Mouse (Mus musculus): ENCODE results near the gene Col23a1.
"Not testable (repeated sequence)": the region's sequence is repeated elsewhere in the genome, so short reads cannot be mapped to it uniquely, and the experiment has no call there.

Col23a1 gene

DNA sequence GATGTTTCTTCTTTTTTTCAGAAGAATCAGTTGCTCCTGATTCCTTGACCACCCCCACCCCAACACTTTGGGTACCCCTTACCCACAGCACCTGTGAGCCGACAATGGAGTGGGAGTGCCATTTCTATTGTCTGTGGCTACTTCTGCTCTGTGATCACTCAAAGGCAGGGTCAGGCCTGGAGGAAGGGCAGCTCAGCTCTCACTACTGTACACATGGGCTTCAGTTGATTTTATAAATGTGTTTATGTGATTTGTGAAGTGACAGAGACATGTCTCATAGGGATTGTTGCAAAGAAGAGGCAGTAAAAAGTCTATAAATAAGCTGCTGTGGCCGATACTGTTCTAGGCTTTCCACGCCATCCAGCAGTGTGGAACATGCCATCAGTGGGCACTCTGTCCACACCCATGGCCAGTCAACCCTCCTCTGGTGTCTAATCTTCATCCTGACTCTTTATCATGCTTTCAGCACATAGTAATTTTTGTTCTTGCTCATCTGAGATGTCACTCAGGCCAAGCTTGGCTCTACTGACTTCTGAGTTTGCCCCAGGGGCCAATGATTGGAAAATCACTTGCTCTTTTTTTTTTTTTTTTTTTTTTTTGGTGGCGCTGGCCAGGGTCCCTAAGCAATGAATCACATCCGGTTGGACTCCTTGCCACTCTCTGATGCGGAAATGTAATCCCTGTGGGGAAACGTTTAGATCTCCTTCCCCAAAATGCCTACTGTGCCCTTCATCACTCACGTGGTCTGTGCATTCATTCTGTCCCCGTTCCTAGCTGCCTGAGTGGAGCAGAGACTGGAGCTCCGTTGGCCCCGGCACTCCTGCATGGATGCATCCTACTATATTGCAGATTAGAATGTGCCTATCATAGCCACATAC, 40.4 kb downstream of the Col23a1 start:
- DNase-seq: no peak

DNA sequence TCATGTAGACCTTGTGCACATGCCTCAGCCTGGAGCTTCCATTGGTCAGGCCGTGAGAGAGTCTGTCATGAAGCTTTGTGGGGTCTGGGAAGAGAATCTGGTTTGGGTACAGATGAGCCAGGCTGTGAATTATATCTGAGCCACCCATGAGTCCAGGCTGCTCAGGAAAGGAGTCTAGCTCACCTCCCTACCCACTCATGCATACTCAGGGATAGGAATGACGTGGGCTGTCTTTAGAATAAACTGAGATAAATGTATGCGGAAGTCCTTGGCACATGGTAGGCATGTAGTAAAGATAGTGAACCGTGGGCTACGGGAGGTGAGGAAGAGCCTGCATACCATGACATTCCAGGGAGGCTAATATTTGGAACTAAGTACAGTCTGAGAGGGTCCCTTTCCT, 44.3 kb downstream of the Col23a1 start:
- DNase-seq: no peak

DNA sequence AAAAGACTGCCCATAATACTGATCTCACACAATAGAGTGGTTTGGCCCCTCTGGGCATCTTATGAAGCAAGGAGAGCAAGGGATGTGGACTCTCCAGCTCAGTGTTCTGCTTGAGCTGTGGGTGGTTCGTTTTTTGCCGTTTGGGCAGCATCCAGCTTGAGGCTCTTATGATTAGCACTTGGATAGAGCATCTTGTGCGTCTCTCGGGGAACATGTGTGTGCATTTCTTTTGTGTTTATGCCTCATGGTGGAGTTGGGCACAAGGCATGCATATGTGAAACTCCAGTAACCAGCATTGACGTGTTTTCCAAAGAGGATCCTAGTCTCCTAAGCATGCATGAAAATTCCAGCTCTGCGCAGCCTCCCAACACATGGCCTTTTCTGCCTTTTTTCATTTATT, 47.9 kb downstream of the Col23a1 start:
- DNase-seq: peak; percentile 38

DNA sequence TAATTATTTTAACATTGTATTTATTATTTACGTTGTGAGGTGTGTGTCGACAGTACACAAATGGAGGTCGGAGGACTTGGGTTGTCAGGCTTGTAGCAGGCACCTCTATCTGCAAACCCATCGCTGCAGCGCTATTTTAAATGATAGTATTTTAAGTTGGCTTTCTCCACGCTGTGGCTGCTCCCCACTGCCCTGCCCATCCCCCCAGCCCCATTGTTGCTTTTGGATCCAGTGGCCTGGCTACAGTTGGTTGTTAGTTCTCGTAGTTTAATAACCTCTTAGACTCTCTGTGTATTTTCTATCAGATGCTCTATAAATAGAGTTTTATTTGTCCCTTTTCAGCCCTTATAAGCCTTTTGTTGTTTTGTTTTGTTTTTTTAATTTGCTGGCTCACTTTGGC, 48.7 kb downstream of the Col23a1 start:
- no peak for DNase-seq

DNA sequence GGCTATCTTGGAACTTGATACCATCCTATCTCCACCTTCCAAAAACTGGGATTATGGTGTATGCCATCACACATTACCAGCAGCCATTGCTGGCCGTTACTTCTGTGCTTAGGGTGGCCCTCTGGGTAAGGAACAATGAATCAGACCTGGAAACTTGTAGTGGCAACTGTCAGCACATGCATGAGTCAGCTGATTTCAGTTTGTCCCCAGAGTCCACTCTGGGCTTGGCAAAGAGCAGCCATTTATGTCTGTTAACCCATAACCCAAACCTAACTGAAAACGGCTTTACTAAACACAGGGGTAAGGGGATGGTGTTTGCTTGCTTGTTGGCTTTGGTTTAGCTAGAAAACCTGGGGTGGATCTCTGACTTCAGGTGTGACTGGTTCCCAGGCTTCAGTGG, 51.4 kb downstream of the Col23a1 start:
- DNase-seq: no peak

DNA sequence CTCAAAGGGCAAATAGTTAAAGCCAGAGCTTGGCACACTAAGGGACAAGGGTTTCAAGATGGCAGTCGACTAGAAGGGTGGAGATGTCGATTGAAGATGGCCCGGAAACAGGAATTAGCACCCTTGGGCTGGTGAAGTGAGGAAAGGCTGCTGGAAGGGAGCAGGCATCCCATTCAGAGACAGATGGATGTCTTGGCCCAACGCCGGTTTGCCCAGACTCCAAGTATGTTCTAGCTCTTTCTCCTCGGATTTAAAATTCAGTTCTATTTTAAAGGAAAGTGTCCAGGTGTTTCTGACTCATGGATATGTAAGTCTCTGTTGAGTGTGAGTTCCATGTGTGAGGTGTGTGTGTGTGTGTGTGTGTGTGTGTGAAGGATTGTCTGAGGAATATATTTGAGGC, 53.1 kb downstream of the Col23a1 start:
- DNase-seq: peak; percentile 85

DNA sequence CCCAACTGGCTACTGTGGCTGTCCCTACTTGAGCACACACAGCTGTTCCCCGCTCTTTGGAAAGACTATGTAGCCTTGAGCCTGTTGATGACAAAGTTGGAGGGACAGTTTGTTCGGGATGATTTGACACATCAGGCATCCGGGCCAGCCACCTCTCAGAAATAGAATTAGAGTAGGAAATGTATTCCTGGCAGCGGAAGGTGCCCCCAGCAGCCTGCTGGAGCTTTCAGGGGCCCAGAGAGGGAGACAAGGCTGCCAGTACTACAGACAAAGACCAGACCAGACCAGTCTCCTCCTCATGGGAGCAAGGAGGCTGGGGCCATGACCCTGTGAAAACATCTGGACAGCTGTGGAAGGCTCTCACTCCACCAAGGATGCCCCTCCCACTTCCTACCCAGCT, 53.6 kb downstream of the Col23a1 start:
- no peak for DNase-seq

DNA sequence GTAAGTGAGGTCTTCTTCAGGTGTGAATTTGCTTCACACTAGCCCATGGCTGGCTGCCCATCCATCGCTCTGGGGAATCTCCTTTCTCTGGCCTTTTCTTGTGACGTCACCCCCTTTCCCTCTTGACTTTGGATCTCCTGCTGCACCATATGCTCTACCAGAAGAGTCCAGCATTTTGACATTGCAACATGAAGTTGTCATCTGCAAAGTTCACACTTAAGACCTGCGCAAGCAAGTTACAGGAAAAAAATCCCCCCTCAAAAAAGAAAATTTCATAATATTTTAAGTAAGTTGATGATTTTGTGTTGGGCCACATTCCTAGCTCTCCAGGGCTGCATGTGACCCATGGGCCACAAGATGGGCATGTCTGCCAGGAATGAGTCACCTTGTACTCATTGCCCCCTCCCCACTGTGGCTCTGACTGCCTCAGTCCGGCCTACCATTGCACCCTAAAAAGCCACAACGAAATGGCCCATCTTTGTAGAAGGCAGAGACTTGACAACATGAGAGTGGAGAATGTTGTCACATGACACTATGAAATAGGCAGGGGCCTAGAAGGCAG, 54.1 kb downstream of the Col23a1 start:
- no peak for DNase-seq

DNA sequence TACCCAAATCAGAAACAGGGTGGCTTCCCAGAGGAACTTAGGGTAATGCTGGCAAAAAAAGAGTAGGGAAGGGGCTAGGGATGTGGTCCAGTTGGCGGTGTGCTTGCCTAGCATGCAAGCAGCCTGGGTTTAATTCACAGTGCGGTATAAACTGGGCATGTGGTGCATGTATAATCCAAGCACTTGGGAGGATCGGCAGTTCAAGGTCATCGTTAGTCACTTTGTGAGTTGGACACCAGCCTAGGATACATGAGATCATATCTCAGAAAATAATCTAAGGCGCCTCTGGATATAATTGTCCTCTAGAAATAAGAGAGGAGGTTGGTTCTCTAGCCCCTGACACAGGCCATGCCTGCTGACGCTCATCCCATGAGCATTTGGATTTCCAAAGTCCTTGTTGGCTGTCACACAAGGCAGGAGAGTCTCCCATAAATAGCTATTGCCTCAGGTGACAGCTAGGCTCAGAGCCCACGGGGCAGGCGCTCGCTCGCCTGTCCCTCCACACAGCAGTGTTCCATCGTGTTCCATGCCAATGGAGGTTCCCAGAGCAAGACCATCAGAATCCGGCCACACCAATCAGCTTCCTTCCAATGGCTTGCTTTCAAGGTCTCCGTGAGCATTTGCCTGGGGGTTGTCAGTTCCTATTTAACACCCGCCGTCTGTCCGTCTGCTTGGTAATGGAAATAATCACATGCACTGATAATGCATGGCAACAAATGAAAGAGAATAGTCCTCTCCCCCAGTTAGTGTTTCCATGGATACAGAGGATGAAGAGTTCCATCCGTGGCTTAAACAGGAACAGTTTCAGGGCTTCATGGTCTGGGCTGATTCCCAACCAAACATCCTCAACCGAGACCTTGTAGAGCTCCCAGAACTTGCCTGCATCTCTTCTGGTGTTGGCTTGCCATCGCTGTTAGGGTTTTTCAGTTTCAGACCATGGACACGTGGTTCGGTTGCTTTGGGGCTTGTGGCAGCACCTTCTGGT, 56.1 kb downstream of the Col23a1 start:
- no peak for DNase-seq

DNA sequence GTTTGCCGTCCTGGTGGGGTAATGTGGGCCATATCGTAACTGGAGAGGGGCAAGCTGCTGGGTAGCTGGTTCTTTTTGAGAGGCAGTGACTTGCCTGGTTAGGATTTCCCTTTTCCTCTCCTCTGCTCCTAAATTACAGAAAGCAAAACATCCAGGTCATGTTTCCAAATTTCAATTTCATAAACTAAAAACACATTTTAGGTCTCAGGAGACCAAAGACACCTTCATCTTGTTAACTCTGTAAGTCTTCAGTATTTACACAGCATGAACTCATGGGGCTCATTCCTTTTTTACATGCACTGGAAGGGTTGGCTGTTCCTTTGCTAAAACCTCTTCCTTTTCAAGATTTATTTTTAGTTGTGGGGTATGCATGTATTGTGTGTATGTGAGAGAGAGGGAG, 58.0 kb downstream of the Col23a1 start:
- no peak for DNase-seq

DNA sequence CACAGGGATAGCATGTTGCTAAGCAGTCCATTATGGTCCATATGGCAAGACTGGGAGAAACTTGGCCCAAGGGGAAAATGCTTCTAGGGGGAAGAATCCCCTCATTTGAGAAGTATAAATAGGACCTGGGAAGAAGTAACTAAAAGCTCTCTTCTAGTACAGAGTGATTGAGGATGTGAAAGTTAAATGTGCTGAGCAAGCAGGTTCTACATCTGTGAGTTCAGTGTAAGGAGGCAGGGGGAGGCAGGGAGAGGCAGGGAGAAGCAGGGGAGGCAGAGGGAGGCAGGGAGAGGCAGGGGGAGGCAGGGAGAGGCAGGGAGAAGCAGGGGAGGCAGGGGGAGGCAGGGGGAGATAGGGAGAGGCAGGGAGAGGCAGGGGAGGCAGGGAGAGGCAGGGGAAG, 59.9 kb downstream of the Col23a1 start:
- DNase-seq: no peak

DNA sequence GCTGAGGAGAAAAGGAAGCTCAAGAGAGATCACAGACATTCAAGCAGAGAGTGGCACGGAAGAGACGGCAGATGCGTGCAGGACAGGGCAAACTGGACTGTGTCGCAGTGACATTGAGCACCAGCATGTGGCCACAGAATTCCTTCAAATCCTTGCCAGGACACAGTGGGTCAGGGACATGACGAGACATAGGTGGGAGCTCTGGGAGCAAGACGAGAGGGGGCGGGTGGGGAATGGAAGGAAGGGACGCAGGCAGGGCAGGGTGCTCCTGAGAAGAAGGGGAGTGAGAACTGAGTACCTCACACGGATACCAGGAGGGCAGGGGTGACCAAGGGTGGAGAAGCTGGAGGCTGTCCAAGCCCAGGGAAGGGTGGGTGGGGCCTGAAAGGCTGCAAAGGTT, 61.4 kb downstream of the Col23a1 start:
- no peak for DNase-seq

DNA sequence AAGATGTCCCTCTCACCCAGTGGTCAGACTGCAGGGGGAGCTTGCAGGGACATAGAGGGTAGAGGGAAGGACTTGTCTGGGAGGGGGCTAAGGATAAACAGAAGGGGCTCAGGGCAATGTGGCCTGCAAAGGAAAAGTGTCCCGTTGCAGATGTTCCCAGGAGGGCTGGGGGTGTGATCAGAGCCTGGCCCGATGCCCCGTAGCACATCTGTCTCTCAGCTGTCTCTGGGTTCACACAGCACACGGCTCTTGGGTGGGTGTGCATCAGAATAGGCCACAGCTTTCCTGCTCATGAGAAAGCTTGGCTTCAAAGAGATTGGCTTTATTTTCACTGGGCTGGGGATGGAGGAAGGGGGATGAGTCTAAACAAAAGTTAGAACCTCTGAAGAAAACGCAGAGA, 62.1 kb downstream of the Col23a1 start:
- DNase-seq: no peak

DNA sequence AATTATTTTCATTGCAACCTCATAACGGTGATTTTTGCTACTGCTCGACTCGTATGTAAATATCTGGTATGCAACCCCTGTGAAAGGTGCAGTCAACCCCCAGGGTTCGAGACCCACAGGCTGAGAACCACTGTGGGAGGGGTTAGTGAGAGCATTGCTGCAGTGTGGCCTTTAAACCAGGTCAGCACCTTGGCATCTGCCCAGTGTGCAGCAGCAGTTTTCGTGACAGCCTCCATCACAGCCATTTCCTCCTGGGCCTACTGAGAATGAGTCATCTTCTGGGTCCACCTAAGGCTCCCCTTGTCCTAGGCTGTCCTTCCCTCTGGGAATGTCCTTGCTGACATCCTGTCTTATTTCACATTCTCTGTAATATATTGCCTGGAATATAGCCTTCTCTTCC, 64.0 kb downstream of the Col23a1 start:
- DNase-seq: no peak

DNA sequence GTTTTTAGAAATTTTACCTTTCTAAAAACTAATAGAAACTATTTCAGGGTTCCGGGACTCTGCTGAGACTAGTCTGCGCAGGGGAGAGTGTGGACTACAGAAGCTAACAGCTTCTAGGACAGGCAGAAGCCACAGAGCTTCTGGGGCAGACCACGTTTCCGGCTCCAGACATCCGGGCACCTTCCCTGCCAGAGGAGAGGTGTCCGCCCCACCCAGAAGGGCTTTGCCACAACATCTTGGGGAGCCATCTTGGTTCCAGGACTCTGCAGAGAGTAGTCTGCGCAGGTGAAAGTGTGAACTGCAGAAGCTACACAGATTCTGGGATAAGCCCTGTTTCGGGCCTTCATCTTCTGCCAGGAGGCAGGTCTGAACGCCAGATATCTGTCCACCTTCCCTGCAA, 69.3 kb downstream of the Col23a1 start:
- not testable (repeated sequence) for DNase-seq

DNA sequence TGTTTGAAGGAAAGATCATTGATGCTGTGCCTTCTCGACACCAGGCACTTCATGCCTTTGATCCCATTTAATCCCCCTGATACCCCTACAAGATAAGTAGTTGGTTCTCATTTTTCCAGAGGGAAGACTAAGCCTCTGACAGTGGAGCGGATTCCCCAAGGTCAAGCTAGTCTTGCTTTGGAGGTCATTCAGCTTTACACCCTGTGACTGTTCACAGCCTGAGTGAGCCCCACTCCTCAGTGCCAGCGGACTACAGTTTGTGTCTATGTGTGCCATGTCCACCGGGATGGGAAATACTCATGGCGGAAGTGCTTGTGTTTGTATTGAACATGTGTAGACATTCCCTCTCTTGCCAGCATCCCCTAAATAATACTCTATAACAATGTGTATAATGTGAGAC, 74.6 kb downstream of the Col23a1 start:
- DNase-seq: no peak

DNA sequence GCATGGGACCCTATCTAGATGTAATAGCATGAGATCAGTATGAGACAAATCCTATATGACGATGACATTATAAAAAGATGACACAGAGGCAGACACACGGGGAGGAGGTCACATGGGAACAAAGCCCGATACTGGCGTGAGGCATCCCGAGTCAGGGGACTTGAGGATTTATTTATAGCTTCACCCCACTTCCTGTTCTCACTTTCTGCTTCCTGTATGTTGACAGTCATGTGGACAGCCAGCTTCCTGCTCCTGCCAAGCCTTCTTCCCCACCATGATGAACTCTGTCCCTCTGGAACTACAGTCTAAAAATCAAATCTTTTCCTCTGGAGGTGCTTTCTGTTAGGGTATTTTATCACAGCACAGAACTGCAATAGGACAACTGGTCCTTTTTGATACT, 77.6 kb downstream of the Col23a1 start:
- no peak for DNase-seq

DNA sequence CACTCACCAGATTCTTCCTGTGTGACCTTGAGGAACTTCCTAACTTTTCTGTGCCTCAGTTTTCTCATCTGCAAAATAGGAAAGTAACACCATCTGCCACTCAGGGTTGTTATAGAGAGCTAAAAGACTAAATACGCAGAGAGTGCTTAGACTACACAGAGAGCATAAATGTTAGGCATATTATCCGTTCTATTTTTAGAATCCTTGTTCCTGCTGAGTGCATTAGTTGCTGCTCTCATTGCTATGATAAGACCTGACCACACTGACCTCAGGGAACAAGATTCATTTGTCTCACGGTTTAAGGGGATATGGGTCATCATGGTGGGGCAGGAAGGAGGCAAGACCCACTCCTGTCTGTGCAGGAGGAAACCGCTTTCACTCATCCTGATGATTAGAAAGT, 80.6 kb downstream of the Col23a1 start:
- DNase-seq: no peak

DNA sequence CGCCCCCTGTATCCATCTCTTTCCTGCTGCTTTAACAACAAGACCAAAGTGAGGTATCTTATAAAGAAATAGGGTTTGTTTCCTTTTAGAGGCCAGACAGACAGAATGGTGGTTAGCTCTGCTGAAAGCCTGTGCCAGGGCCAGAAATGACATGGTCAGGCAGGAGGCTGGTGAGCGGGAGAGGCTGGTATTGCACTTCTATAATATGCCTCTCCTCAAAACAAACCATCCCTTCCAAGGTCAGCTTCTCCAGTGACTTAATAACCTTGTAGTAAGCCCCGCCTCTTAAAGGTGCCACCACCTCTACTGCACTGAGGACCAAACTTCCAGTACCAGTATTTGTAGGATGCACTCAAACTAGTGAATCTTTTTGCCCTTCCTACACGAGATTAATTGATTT, 81.6 kb downstream of the Col23a1 start:
- DNase-seq: no peak

DNA sequence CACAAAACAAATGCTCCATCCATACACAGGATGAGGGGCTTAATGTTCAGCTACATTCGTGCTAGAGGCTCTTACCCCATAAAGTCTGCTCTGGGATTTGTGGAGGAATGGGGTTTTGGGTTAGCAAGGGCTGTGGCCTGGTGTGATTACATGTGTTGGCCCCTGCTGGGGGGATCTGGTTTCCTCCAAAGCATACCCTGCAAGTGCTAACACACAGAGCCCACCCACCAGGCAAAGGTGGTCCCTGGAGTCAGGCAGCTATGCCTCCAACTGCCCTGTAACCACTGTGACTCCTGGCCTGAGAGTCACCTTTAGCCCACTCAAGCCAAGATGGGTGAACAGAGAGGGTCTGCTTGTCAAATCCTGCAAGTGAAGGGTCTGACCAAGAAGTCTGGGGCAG, 82.2 kb downstream of the Col23a1 start:
- DNase-seq: no peak

DNA sequence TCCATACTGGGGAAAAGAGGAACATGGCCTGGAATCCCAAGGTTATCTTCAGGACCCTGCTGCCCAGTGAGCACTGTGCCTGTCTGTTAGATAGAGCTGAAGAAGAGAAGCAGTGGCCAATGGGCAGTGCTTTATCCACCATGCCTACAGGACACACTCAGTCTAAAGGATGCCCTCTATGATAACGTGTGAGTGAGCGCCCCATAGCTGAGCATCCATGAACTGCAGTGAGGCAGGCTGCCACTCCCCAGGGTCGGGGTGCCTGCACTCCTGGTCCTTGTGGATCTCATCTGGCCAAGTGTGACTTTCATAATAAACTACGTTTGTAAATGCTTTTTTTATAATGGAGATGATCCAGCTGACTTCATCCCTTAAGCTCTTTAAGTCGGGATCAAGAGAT, 87.5 kb downstream of the Col23a1 start:
- no peak for DNase-seq

DNA sequence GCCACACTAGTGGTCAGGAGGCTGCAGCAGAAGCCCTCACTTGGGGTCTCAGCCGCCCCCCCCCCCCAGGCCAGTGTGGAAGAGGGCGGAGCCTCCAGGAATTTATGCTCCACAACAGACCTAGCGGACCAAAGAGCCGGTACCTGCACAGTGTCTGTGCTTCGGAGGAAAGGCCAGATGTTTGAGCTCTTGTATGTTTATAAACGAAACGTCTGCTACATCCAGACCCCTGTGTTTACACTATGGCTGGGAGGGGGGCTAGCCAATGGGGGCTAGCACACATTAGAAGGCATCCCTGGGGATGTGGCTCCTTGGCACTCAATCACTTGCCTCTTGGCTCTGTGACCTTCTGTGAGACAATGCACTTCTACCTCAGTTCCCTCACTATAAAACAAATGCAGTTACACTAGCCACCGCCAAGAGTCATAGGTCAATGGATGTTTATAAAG, 99.2 kb downstream of the Col23a1 start:
- no peak for DNase-seq

DNA sequence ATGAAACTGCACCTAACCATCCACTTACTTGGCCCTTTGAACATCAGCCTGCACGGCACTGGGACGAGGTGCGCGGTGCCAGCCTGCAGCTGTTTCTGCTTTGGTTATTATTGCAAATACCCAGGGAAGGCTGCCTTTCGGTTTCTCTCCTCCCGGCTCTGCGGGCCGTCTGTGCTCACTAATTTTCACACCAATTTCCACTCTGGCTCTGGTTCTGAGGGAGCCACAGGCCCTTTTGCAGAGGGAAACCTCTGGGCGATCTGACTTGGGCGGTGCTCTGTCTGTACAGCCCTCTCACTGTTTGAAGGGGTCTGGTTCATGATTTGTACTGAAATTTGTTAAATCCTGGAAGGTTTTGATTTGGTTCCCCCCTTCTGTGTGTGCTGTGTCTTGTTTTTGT, 100.0 kb downstream of the Col23a1 start:
- no peak for DNase-seq

DNA sequence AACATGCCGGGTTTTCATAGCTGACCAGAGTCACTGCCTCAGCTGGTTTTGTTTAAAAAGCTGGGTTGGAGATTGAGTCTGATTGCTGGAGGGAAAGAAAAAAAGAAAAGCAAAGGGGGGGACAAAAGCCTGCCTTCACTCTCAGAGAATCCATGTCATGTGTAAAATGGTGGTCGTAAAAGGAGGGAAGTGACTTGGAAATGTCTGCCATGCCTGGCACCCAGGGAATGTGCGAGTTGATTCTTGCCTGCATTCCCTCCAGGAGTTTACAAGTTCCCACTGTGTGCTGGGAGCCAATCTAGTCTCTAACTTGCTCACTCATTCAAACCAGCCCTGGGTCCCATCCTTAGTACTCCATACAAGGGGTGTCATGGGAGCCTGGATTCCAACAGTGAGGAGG, 100.8 kb downstream of the Col23a1 start:
- no peak for DNase-seq
